In the genomic region with DNA sequence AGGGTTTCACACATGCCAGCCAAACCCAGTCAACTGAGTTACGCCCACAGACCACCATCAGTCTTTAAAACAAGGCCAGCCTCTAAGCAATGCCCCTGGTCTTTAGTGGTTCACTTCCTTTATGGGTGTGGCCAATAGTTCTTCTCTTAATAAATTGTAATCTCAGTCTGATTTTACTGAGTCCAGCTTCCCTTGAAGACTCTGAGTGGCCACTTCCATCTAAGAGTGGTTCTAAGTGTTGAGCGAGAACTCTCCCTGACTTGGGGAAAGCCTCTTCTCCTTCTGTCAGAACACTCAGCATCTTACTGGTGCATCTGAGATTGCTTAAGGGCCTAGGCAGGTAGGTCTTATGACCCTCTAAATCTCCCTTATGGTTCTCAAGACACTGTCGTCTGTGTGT, we compare ENCODE assay signal across 15 mouse cellular contexts. TPM values are rescaled to one million over a fixed set of nuclear protein-coding genes. Genes with fewer than 3 reads are reported as not detected.
DNase-seq lines count a peak whose midpoint lies in the region; ATAC-seq and TF ChIP-seq lines count a peak whose summit lies in the region.
"Had no signal": no experiment of that assay in that cellular context is flagged by ENCODE, and none has a peak within 500 bp of the region (broad histone marks: within the 10 kb centered on the region; RNA-seq: fewer than 3 reads in every experiment).

No protein-coding gene starts in this region.

- H3K9ac ChIP-seq in lung, postnatal 0 days (replicated peaks; ENCODE audit: low read depth), result no peak overlapping the region
- H3K9ac ChIP-seq: embryonic facial prominence, embryonic 12.5 days; heart, embryonic 12.5 days; hindbrain, embryonic 14.5 days had no signal

- peak overlapping the region; percentile 66 for H3K27ac ChIP-seq in lung, postnatal 0 days (ENCODE audit: low read length)
- H3K27ac ChIP-seq: embryonic facial prominence, embryonic 12.5 days; hindbrain, embryonic 10.5 days; hindbrain, embryonic 14.5 days had no signal

- peak; percentile 33 to 69 for DNase-seq in lung, adult 18-20 months
- DNase-seq in lung, adult 2 months, result no peak
- peak; percentile 76 for DNase-seq in lung, postnatal 0 days (ENCODE audit: low spot score)
- DNase-seq in lung, postnatal 36 days, result peak; percentile 78
- no peak for DNase-seq in T-cell, adult 2 months (ENCODE audit: low spot score)
- DNase-seq in ovary, postnatal 36 days (ENCODE audit: low spot score), result no peak
- DNase-seq: cerebellum, adult 11-12 months; cerebellum, adult 9-10 months; cerebellum, postnatal 25 days; gastrocnemius, postnatal 10 days had no signal

- no peak overlapping the region for H3K4me3 ChIP-seq in lung, adult 2 months (replicated peaks; ENCODE audit: extremely low read depth, low read depth, low read length)
- no peak overlapping the region for H3K4me3 ChIP-seq in lung, postnatal 0 days (ENCODE audit: low read depth, low read length)
- H3K4me3 ChIP-seq: embryonic facial prominence, embryonic 12.5 days; heart, embryonic 12.5 days; hindbrain, embryonic 10.5 days had no signal

- no peaks in the 10 kb centered on the region for H3K9me3 ChIP-seq in lung, postnatal 0 days (ENCODE audit: low read length)
- H3K9me3 ChIP-seq: embryonic facial prominence, embryonic 12.5 days; heart, embryonic 12.5 days; hindbrain, embryonic 10.5 days had no signal

- ATAC-seq in lung, postnatal 0 days, result peak; percentile 61
- ATAC-seq: forebrain, embryonic 16.5 days had no signal

- no peaks in the 10 kb centered on the region for H3K27me3 ChIP-seq in lung, postnatal 0 days (replicated peaks; ENCODE audit: insufficient read depth, low read length)
- H3K27me3 ChIP-seq: embryonic facial prominence, embryonic 12.5 days; heart, embryonic 12.5 days had no signal

- no peaks in the 10 kb centered on the region for H3K36me3 ChIP-seq in lung, postnatal 0 days (ENCODE audit: insufficient read depth, low read length)
- H3K36me3 ChIP-seq: embryonic facial prominence, embryonic 12.5 days; heart, embryonic 12.5 days; hindbrain, embryonic 10.5 days had no signal

- TF ChIP-seq CTCF in lung, adult 2 months (IDR thresholded peaks at IDR 0.05; ENCODE audit: insufficient read depth, low read length), result no peak
- no peak for TF ChIP-seq CTCF in lung, postnatal 0 days (IDR thresholded peaks at IDR 0.05)

- H3K4me2 ChIP-seq in lung, postnatal 0 days (replicated peaks; ENCODE audit: low read depth, low read length), result no peak overlapping the region
- H3K4me2 ChIP-seq: embryonic facial prominence, embryonic 12.5 days; heart, embryonic 12.5 days; hindbrain, embryonic 14.5 days had no signal

- TF ChIP-seq EP300 in lung, postnatal 0 days (IDR thresholded peaks at IDR 0.05), result peak; percentile 82

- TF ChIP-seq POLR2A in lung, adult 2 months (IDR thresholded peaks at IDR 0.05; ENCODE audit: borderline replicate concordance, extremely low read depth, low read depth, low read length), result no peak

- 71% methylated on average over 3 of the region's 3 CpGs for WGBS in lung, adult 2 months
- whole genome bisulfite sequencing in lung, postnatal 0 days, result 67% methylated on average over 3 of the region's 3 CpGs

- H3K4me1 ChIP-seq in lung, adult 2 months (ENCODE audit: control insufficient read depth, insufficient read depth, low read length), result peaks cover 5% of the 10 kb centered on the region; the same call in 1 of the 2 replicates
- H3K4me1 ChIP-seq in lung, postnatal 0 days (ENCODE audit: insufficient read depth, low read depth, low read length), result no peaks in the 10 kb centered on the region
- H3K4me1 ChIP-seq: embryonic facial prominence, embryonic 12.5 days; heart, embryonic 12.5 days had no signal

RNA-seq across cellular contexts. Expression of gene Abcd3, which starts 35.9 kb away (rescaled TPM):
- polyA plus RNA-seq in lung, adult 2 months (2012; rRNA removed), result 8.3 and 18.2 TPM in 2 replicates
- 94.1 and 100 TPM in 2 replicates for polyA plus RNA-seq in lung, postnatal 0 days (2015; fragmentation: Nextera tagmentation; extraction: Ambion mirVana)

Comparison
In these comparisons a context has a peak if more than half of its experiments do, and no peak if none do; other contexts are left out.
1. DNase-seq: peak in lung, adult 18-20 months (2 of 2), lung, postnatal 0 days (single experiment) and lung, postnatal 36 days (single experiment); none in lung, adult 2 months (single experiment), T-cell, adult 2 months (single experiment) and ovary, postnatal 36 days (single experiment).